ENCODE assay signal across 27 mouse cellular contexts in the genomic region with DNA sequence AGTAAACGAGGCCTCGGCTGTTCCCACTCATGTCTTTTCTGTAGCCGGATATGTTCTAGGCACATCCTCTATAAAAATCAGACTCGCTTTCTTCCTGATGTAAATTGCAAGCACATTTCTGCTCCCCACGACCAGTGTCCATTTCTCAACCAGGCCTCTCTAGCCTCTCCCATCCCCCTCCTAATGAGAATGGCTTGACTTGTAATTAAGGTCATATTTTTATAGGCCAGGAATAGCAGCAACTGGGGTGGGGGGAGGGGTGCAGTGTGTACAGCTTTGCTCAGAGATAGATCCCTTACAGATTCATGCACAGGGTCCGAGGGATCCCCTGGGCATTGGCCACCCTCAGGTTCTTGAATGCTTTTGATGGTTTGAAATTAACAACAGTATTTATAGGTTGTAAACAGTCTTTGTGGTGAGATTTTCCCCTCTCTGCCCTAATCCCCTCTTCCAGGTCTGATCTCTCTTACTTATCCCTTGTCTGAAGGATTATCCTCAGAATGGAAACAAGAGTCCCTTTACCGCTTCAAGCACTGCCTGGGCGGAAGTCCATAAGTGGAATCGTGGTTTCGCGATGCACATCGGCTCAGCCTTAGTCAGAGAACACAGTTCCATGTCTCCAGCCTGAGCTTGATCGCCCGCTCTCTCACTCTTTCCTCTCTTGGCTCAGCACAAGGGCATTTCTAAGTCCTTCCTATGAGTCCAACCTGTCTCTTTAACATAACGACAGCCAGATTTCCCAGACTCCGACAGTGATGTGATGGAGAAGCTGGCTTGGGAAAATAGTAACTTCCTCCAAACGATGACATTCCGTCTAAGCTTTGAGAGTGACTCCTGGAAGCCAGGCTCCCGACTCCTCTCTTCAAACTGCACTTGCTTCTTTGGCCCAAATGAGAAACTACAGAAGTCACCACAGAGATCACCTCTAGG.
DNase-seq lines count a peak whose midpoint lies in the region; ATAC-seq lines count a peak whose summit lies in the region.
"Had no signal": no experiment of that assay in that cellular context is flagged by ENCODE, and none has a peak within 500 bp of the region (broad histone marks: within the 10 kb centered on the region; RNA-seq: fewer than 3 reads in every experiment).

No protein-coding gene starts in this region.

- H3K36me3 ChIP-seq in neural tube, embryonic 15.5 days, result no peaks in the 10 kb centered on the region
- no peaks in the 10 kb centered on the region for H3K36me3 ChIP-seq in embryonic facial prominence, embryonic 14.5 days (ENCODE audit: control insufficient read depth, insufficient read depth, low read length)
- H3K36me3 ChIP-seq: hindbrain, embryonic 13.5 days; kidney, embryonic 15.5 days; liver, embryonic 12.5 days; midbrain, embryonic 15.5 days; neural tube, embryonic 13.5 days had no signal

- no peaks in the 10 kb centered on the region for H3K9me3 ChIP-seq in neural tube, embryonic 15.5 days (replicated peaks)
- H3K9me3 ChIP-seq in embryonic facial prominence, embryonic 14.5 days (ENCODE audit: control insufficient read depth, low read length), result no peaks in the 10 kb centered on the region
- H3K9me3 ChIP-seq: hindbrain, embryonic 13.5 days; kidney, embryonic 15.5 days; liver, embryonic 12.5 days; midbrain, embryonic 15.5 days; neural tube, embryonic 13.5 days had no signal

- H3K9ac ChIP-seq in neural tube, embryonic 15.5 days (replicated peaks), result no peak overlapping the region
- no peak overlapping the region for H3K9ac ChIP-seq in embryonic facial prominence, embryonic 14.5 days (ENCODE audit: low read depth, low read length)
- H3K9ac ChIP-seq: hindbrain, embryonic 13.5 days; kidney, embryonic 15.5 days; liver, embryonic 12.5 days; midbrain, embryonic 15.5 days; neural tube, embryonic 13.5 days had no signal

- ATAC-seq in neural tube, embryonic 15.5 days (ENCODE audit: low FRiP score), result no peak
- ATAC-seq in embryonic facial prominence, embryonic 14.5 days (ENCODE audit: low read depth), result no peak
- ATAC-seq: forebrain, embryonic 16.5 days; liver, embryonic 12.5 days; midbrain, embryonic 15.5 days had no signal

- 86% methylated on average over 19 of the region's 19 CpGs for WGBS in neural tube, embryonic 15.5 days
- WGBS in embryonic facial prominence, embryonic 14.5 days, result 41% methylated on average over 19 of the region's 19 CpGs

- DNase-seq in heart, adult 11 months, result peak; percentile 24
- DNase-seq in heart, adult 8-10 months (ENCODE audit: low spot score), result no peak
- peak; percentile 13 for DNase-seq in neural tube, embryonic 10.5 days (ENCODE audit: extremely low spot score, low spot score)
- peak; percentile 29 for DNase-seq in embryonic facial prominence, embryonic 14.5 days (ENCODE audit: low spot score)
- peak; percentile 75 for DNase-seq in retina, postnatal 1 day
- no peak for DNase-seq in ovary, adult 18-20 months (ENCODE audit: low spot score)
- no peak for DNase-seq in thymus, postnatal 25 days
- DNase-seq: adrenal gland, postnatal 25 days; B cell, adult 2 months; cerebellum, adult 18-20 months; heart, postnatal 36 days; kidney, adult 18-20 months; kidney, postnatal 25 days; lung, adult 18-20 months; lung, postnatal 10 days; right cerebral cortex, postnatal 4 days had no signal

- no peak overlapping the region for H3K4me2 ChIP-seq in neural tube, embryonic 15.5 days
- no peak overlapping the region for H3K4me2 ChIP-seq in embryonic facial prominence, embryonic 14.5 days (ENCODE audit: low read depth, low read length)
- H3K4me2 ChIP-seq: heart, embryonic 11.5 days; hindbrain, embryonic 13.5 days; kidney, embryonic 15.5 days; liver, embryonic 12.5 days; midbrain, embryonic 15.5 days; neural tube, embryonic 13.5 days had no signal

- H3K27me3 ChIP-seq in neural tube, embryonic 15.5 days (replicated peaks), result no peaks in the 10 kb centered on the region
- peaks cover 4% of the 10 kb centered on the region; the same call in 1 of the 2 replicates for H3K27me3 ChIP-seq in embryonic facial prominence, embryonic 14.5 days (replicated peaks; ENCODE audit: control insufficient read depth, insufficient read depth, low read length)
- H3K27me3 ChIP-seq: liver, embryonic 12.5 days had no signal

- no peak overlapping the region for H3K27ac ChIP-seq in neural tube, embryonic 15.5 days (replicated peaks)
- H3K27ac ChIP-seq in embryonic facial prominence, embryonic 14.5 days (replicated peaks; ENCODE audit: low read depth, low read length), result no peak overlapping the region
- H3K27ac ChIP-seq: hindbrain, embryonic 13.5 days; kidney, embryonic 15.5 days; left cerebral cortex, adult 2 months; liver, embryonic 12.5 days; macrophage; midbrain, embryonic 15.5 days; neural tube, embryonic 13.5 days; stomach, postnatal 0 days had no signal

- H3K4me1 ChIP-seq in neural tube, embryonic 15.5 days, result peaks cover 8% of the 10 kb centered on the region; the same call in 1 of the 2 replicates
- H3K4me1 ChIP-seq in embryonic facial prominence, embryonic 14.5 days (ENCODE audit: control insufficient read depth, insufficient read depth, low read length), result peaks cover 20% of the 10 kb centered on the region
- H3K4me1 ChIP-seq: kidney, embryonic 15.5 days; liver, embryonic 12.5 days had no signal

- no peak overlapping the region for H3K4me3 ChIP-seq in neural tube, embryonic 15.5 days (replicated peaks)
- no peak overlapping the region for H3K4me3 ChIP-seq in embryonic facial prominence, embryonic 14.5 days (ENCODE audit: low read depth, low read length)
- H3K4me3 ChIP-seq: hindbrain, embryonic 13.5 days; kidney, embryonic 15.5 days; left cerebral cortex, adult 2 months; liver, embryonic 12.5 days; midbrain, embryonic 15.5 days; neural tube, embryonic 13.5 days had no signal

Comparison
In these comparisons a context has a peak if more than half of its experiments do, and no peak if none do; other contexts are left out.
1. DNase-seq: peak in heart, adult 11 months (single experiment), neural tube, embryonic 10.5 days (single experiment), embryonic facial prominence, embryonic 14.5 days (single experiment) and retina, postnatal 1 day (single experiment); none in heart, adult 8-10 months (single experiment), ovary, adult 18-20 months (single experiment) and thymus, postnatal 25 days (single experiment).